Mouse (Mus musculus) gastrocnemius, postnatal 36 days (tissue): ENCODE results near the gene Msantd2. TPM values are rescaled to one million over a fixed set of nuclear protein-coding genes. Genes with fewer than 3 reads are reported as not detected.

ENCODE experiments used
- DNase-seq, 2 experiments: peaks; one replicate each; pipeline ENCODE4 v3.0.0; 2022
- intact Hi-C: fragments of 180-260 bp; cut with DNase I; formaldehyde crosslinking; loops from one replicate; pipeline ENCODE4 v1.15.1; 2025
- total RNA-seq, 2 experiments: library from RNA; stranded (reverse); gene quantifications; 2 replicates each; pipeline ENCODE4 v1.2.3; 2021

The Msantd2 gene
- total RNA-seq, 2 experiments from 2014 or later = 3.0 to 3.3 TPM

DNA sequence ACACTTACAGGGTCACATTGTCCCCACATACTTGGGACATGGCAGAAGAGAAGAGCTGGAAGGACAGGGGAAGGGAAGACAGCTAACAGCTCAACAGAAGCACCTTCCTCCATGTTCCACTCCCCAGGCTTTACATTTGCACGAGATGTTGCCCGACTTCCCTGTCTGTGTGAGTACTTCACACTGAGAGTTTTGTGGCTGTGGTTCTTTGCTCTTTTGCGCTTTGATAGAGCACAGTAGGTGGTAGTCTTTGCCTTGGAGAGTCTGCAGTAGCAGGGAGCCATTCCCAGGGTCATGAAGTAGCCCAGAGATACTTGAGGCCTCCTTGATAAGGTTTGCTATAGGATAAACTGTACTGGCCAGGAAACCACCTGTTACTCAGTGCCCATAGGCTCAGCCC, 11.1 kb downstream of the Msantd2 start:
- no peak for DNase-seq
- intact Hi-C loops = no loop called here

- intact Hi-C loops = no loop called here
- DNase-seq = no peak
These were observed 12.1 kb downstream of the Msantd2 start for GRCm38 (mm10) chr9:37501170-37501569.

- no peak for DNase-seq
- intact Hi-C loops = no loop called here
These were observed 15.2 kb downstream of the Msantd2 start for GRCm38 (mm10) chr9:37504348-37504747.

DNA sequence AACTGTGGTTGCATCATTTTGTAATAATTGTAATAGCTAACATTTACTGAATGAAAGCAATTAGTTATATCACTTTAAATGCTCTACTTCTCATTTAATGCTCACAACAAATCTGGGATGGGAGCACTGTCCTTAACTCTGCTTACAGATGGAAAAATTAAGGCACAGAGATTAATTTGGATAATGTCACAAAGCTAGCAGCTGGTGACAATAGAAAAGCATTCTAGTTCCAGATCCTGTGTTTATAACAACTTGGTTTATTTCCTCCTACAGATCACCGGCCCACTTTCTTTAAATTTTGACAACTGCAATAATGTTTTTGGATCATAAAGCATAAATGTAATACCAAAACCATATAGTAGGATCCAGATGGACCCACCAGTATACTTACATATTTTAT, 16.9 kb downstream of the Msantd2 start:
- no peak for DNase-seq
- intact Hi-C loops = no loop called here

DNA sequence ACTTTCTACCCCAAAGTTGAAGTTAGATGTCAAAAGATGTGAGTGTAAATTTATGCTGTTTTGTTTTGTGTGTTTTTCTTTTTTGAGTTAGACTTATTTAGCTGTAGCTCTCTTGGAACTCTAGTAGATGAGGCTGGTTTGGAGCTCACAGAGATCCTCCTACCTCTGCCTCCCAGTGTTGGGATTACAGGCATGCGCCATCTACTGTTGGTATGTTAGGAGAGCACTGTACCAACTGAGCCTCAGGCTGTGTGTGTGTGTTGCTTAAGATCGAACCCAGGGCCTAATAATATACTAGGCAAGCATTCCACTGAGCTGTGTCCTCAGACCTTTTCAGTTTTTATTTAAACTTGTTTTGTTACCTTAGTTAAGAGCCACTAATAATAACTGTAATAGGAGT, 23.0 kb downstream of the Msantd2 start:
- intact Hi-C loops = no loop called here
- no peak for DNase-seq

GRCm38 (mm10) chr9:37514456-37514855, 25.3 kb downstream of the Msantd2 start:
- intact Hi-C loops = no loop called here
- no peak for DNase-seq

- intact Hi-C loops = no loop called here
- DNase-seq = no peak
These were observed 28.3 kb downstream of the Msantd2 start for GRCm38 (mm10) chr9:37517467-37517866.

DNA sequence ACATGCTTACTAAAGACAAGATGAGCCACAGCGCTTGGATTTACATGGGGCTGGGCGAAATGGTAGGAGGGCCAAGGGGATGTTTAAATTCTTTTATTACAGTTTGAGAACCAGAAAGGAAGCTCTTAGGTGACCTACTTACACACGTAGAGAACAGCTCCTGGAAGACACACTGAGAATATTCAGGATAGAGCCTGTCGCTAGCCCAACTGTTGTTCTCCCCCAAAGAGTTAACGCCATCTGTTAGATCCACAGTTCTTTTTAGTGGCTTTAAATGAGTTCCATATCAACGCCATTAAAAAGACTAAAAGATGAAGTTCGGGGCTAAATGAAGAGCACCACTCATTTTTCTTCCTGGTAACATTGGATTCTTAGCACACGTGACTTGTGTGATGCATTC, 29.9 kb downstream of the Msantd2 start:
- intact Hi-C loops = no loop called here

GRCm38 (mm10) chr9:37519995-37520394, 30.9 kb downstream of the Msantd2 start:
- intact Hi-C loops = no loop called here

More for the DNA sequence above, 29.9 kb downstream of the Msantd2 start:
- no peak for DNase-seq

DNA sequence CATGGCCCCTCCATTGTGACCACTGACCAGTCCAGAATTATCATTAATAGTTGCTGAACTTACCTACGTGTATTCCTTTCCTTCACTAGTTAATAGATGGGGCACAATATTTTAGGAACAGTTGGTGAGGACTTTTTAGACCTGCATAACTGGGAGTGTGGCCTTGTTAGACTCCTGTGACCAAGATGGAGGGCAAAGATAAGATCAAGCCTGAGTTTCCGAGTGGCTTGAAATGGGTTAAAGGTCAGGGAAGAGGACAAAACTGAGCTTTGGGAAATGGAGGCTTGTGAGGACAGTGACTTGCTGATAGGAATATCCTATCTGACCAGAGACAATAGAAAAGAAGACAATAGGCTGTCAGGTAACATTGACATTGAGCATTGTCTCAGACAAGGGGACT, 36.3 kb downstream of the Msantd2 start:
- intact Hi-C loops = no loop called here
- DNase-seq = no peak

More at GRCm38 (mm10) chr9:37519995-37520394, 30.9 kb downstream of the Msantd2 start:
- DNase-seq = no peak

GRCm38 (mm10) chr9:37526443-37527395, 37.6 kb downstream of the Msantd2 start:
- DNase-seq = no peak
- intact Hi-C loops = no loop called here

- peak; percentile 51 to 72 for DNase-seq
- intact Hi-C loops = no loop called here
These were observed 38.5 kb downstream of the Msantd2 start, which contains the start of gene Esam for GRCm38 (mm10) chr9:37527396-37528224. Gene Esam (plus strand): TSS chr9:37528078.

DNA sequence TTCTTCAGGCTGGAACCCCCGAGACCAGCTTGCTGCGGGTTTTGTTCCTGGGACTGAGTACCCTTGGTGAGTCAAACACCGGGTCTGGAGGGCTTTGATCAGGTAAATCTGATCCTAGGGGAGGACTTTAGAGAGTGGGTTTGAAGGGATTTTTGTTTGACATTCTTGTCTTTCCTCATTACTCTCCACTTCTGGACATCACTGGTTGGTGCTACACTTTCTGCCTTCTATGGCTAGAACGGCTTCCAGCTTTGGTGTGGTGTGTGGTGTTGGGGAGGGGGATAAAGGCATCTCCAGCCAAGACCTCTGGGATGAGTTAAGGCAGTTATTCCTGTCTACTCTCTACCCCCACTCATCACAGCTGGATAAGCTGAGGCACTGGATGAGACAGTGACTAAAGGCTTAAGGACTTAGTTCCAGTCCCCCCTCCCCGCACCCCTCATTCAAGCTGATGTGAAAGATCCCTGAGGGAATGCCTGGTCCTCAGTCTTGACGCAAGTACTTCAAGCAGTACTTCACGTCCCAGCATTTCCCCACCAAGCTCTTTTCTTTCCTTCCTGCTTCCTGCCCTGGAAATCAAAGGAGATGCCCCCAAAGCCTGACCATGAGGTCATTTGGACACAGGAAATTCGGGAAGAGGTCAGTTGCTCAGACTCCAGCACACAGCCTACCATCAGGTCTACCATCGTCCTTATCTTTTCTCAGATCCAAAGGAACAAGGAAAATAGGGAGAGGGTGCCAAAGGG, 39.3 kb downstream of the Msantd2 start:
- DNase-seq = no peak
- intact Hi-C loops = no loop called here

- intact Hi-C loops = no loop called here
- DNase-seq = peak; percentile 42 to 53
These were observed 41.1 kb downstream of the Msantd2 start for GRCm38 (mm10) chr9:37530031-37530887.

GRCm38 (mm10) chr9:37530888-37531705, 42.0 kb downstream of the Msantd2 start:
- peak in 1 of 2 experiments; percentile 41 for DNase-seq
- intact Hi-C loops = no loop called here

DNA sequence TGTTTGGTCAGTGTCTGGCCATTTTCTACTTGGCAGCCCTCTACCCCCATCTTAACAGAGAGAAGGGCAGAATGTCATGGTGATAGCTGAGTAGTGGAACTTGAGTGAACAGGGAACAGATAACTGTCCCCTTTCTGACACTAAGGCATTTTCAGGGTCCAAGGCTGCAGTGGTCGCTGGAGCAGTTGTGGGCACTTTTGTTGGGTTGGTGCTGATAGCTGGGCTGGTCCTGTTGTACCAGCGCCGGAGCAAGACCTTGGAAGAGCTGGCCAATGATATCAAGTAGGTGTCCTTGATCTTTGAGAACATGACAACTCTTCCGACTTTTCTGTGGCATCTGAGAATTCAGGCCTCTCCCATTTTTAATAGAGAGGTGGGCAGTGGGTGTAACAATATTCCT, 47.7 kb downstream of the Msantd2 start:
- no peak for DNase-seq
- intact Hi-C loops = no loop called here

- intact Hi-C loops = no loop called here
- no peak for DNase-seq
These were observed 48.6 kb downstream of the Msantd2 start for GRCm38 (mm10) chr9:37537658-37538250.
